Mouse (Mus musculus) ES-E14 (cell line): ENCODE measurements around the gene Znhit3.

Source experiments
- CHD2 ChIP-seq: IDR thresholded peaks from 2 replicates; pipeline ENCODE4 v1.6.1; 2014; ENCODE audit warnings: mild to moderate bottlenecking, low read depth, low read length, inconsistent platforms
- HCFC1 ChIP-seq: IDR thresholded peaks from 2 replicates; pipeline ENCODE4 v1.6.1; 2012; ENCODE audit warnings: low read length, inconsistent platforms, borderline replicate concordance; ENCODE audit not compliant: insufficient read depth
- MAFK ChIP-seq: IDR thresholded peaks from 2 replicates; pipeline ENCODE4 v1.6.1; 2014; ENCODE audit warnings: mild to moderate bottlenecking, low read depth, low read length, inconsistent platforms; ENCODE audit not compliant: insufficient read depth
- ZC3H11A ChIP-seq: IDR thresholded peaks from 2 replicates; pipeline ENCODE4 v1.6.1; 2012; ENCODE audit warnings: low read depth, mild to moderate bottlenecking, inconsistent platforms, low read length, borderline replicate concordance
- ZNF384 ChIP-seq: IDR thresholded peaks from 2 replicates; pipeline ENCODE4 v1.6.1; 2012; ENCODE audit warnings: low read depth, low read length, inconsistent platforms

DNA sequence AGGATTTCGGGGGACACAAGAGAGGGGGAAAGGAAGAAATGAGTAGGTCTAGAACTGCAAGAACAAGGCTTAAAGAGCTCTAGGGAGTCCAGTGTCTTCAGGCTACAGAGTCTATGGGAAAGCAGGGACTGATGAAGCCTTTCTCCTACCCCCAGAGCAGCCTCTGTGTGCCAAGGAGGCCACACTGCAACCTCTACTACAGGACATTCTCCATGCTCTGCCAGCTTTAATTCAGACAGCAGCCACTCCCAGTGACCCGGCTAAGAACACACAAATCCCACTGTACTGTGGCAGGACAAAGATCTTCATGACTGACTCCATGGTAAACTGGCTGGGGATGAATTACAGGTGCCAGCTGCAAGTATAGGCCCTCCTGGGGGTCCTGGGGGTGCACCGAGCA is 9.1 kb downstream of the Znhit3 start:
- TF ChIP-seq HCFC1 (no peak), MAFK (no peak), ZC3H11A (no peak), CHD2 (no peak), ZNF384 (no peak)
